Mouse (Mus musculus) hindbrain, embryonic 11.5 days (tissue): ENCODE measurements around the gene Pip4p1. TPM values are rescaled to one million over a fixed set of nuclear protein-coding genes. Genes with fewer than 3 reads are reported as not detected.
A peak's percentile ranks its signal among the peaks of the same experiment; 100 is the strongest.
"Not testable (repeated sequence)": the region's sequence is repeated elsewhere in the genome, so short reads cannot be mapped to it uniquely, and the experiment has no call there.

Source experiments
- ATAC-seq: fragments of 200-750 bp; cut with Nextera tagmentation; 2 replicates; pipeline ENCODE4 v1.8.0; 2017; ENCODE audit warnings: mild to moderate bottlenecking, moderate TSS enrichment, moderate library complexity; ENCODE audit not compliant: low FRiP score
- DNase-seq: peaks from one replicate; pipeline ENCODE4 v3.0.0-alpha.2; 2015; ENCODE audit warnings: low spot score
- H3K27ac ChIP-seq: fragments of 300-500 bp; sonication (generic); 2 replicates; pipeline ENCODE4 v1.5.1; 2014; ENCODE audit warnings: mild to moderate bottlenecking, low read depth, low read length
- H3K27me3 ChIP-seq: fragments of 300-500 bp; sonication (generic); 2 replicates; pipeline ENCODE4 v1.6.1; 2014; ENCODE audit warnings: mild to moderate bottlenecking, low read length, moderate library complexity, mixed read lengths; ENCODE audit not compliant: control insufficient read depth, insufficient read depth
- H3K36me3 ChIP-seq: fragments of 300-500 bp; sonication (generic); 2 replicates; pipeline ENCODE4 v1.6.1; 2014; ENCODE audit warnings: mild to moderate bottlenecking, low read length, moderate library complexity, mixed read lengths; ENCODE audit not compliant: control insufficient read depth, insufficient read depth
- H3K4me1 ChIP-seq: fragments of 300-500 bp; sonication (generic); replicated peaks from 2 replicates; pipeline ENCODE4 v1.6.1; 2014; ENCODE audit warnings: low read length, mixed read lengths; ENCODE audit not compliant: control insufficient read depth, insufficient read depth
- H3K4me2 ChIP-seq: fragments of 300-500 bp; sonication (generic); replicated peaks from 2 replicates; pipeline ENCODE4 v1.6.1; 2014; ENCODE audit warnings: mild to moderate bottlenecking, low read depth, low read length
- H3K4me3 ChIP-seq: fragments of 300-500 bp; sonication (generic); 2 replicates; pipeline ENCODE4 v1.5.1; 2014; ENCODE audit warnings: low read depth, low read length
- H3K9ac ChIP-seq: fragments of 300-500 bp; sonication (generic); 2 replicates; pipeline ENCODE4 v1.6.1; 2014; ENCODE audit warnings: low read depth, low read length
- H3K9me3 ChIP-seq: fragments of 300-500 bp; sonication (generic); 2 replicates; pipeline ENCODE4 v1.6.1; 2016; ENCODE audit warnings: low read length; ENCODE audit not compliant: control insufficient read depth
- WGBS: fragments of 180-500 bp; shearing (Covaris S2); extraction: QIAGEN DNeasy Blood & Tissue Kit; methylation state at CpG from one replicate; pipeline ENCODE4 v1.1.7; 2014; 5-methylcytosine and 5-hydroxymethylcytosine counted together
- polyA plus RNA-seq: library from polyadenylated mRNA; unstranded; fragments of >200 nt; fragmentation: Nextera tagmentation; extraction: Ambion mirVana; gene quantifications from 2 replicates; pipeline ENCODE4 v1.2.1, GENCODE M21; 2014

The Pip4p1 gene
- polyA plus RNA-seq, 1 experiment from 2014 or later: 53.8 TPM

- 22% methylated on average over 12 of the region's 12 CpGs for WGBS
- DNase-seq (peak; percentile 41), ATAC-seq (no peak; the same call in 1 of the 2 replicates)
- H3K9me3 ChIP-seq: no peaks in the 10 kb centered on the region
- H3K27me3 ChIP-seq: no peaks in the 10 kb centered on the region
- no peak overlapping the region for H3K27ac ChIP-seq
- H3K9ac ChIP-seq: no peak overlapping the region
- H3K4me2 ChIP-seq: no peak overlapping the region; the same call in 1 of the 2 replicates
- H3K4me3 ChIP-seq: no peak overlapping the region
- H3K4me1 ChIP-seq: no peaks in the 10 kb centered on the region
- no peaks in the 10 kb centered on the region for H3K36me3 ChIP-seq
Measured at GRCm38 (mm10) chr14:50969558-50970544, 39.2 kb upstream of the Pip4p1 start.

GRCm38 (mm10) chr14:50969041-50969440 is 38.4 kb upstream of the Pip4p1 start:
- no peak overlapping the region for H3K27ac ChIP-seq
- H3K4me2 ChIP-seq: no peak overlapping the region
- WGBS: 14% methylated on average over 1 of the region's 1 CpGs
- H3K27me3 ChIP-seq: no peaks in the 10 kb centered on the region
- no peaks in the 10 kb centered on the region for H3K4me1 ChIP-seq
- H3K9ac ChIP-seq: no peak overlapping the region
- no peaks in the 10 kb centered on the region for H3K36me3 ChIP-seq
- no peak for DNase-seq
- H3K9me3 ChIP-seq: no peaks in the 10 kb centered on the region
- no peak overlapping the region for H3K4me3 ChIP-seq
- no peak for ATAC-seq

GRCm38 (mm10) chr14:50968216-50968980 is 37.7 kb upstream of the Pip4p1 start:
- Histone ChIP-seq H3K4me1 (no peaks in the 10 kb centered on the region), H3K4me3 (no peak overlapping the region), H3K9me3 (no peaks in the 10 kb centered on the region), H3K9ac (no peak overlapping the region), H3K36me3 (no peaks in the 10 kb centered on the region), H3K27ac (no peak overlapping the region), H3K4me2 (no peak overlapping the region), H3K27me3 (no peaks in the 10 kb centered on the region)
- ATAC-seq (no peak), DNase-seq (no peak)
- WGBS: 77% methylated on average over 5 of the region's 5 CpGs

GRCm38 (mm10) chr14:50958289-50958995 is 27.8 kb upstream of the Pip4p1 start:
- H3K27ac ChIP-seq, H3K9me3 ChIP-seq, H3K36me3 ChIP-seq, H3K9ac ChIP-seq, H3K4me1 ChIP-seq, ATAC-seq, H3K4me3 ChIP-seq, H3K4me2 ChIP-seq, H3K27me3 ChIP-seq, DNase-seq: not testable (repeated sequence)
- WGBS: 85% methylated on average over 5 of the region's 5 CpGs

- not testable (repeated sequence) for H3K4me3 ChIP-seq, DNase-seq, H3K36me3 ChIP-seq, H3K9me3 ChIP-seq, ATAC-seq, H3K4me1 ChIP-seq, H3K27ac ChIP-seq, H3K4me2 ChIP-seq, H3K27me3 ChIP-seq, H3K9ac ChIP-seq
- WGBS: 82% methylated on average over 3 of the region's 3 CpGs
Measured at GRCm38 (mm10) chr14:50957146-50957545, 26.5 kb upstream of the Pip4p1 start.

- H3K9me3 ChIP-seq, H3K4me1 ChIP-seq, ATAC-seq, H3K27me3 ChIP-seq, H3K4me2 ChIP-seq, H3K36me3 ChIP-seq, H3K9ac ChIP-seq, H3K4me3 ChIP-seq, DNase-seq, H3K27ac ChIP-seq: not testable (repeated sequence)
- WGBS: 82% methylated on average over 6 of the region's 6 CpGs
Measured at GRCm38 (mm10) chr14:50956724-50957123, 26.1 kb upstream of the Pip4p1 start.

GRCm38 (mm10) chr14:50955942-50956508 is 25.4 kb upstream of the Pip4p1 start, which contains the start of gene Pnp2:
Pnp2 (plus strand) TSS chr14:50955992.
- not testable (repeated sequence) for H3K4me3 ChIP-seq
- WGBS: 9% methylated on average over 18 of the region's 19 CpGs
- peak; percentile 89 for ATAC-seq

GRCm38 (mm10) chr14:50955487-50955886 is 24.8 kb upstream of the Pip4p1 start:
- Histone ChIP-seq H3K9ac (no peak overlapping the region), H3K9me3 (no peaks in the 10 kb centered on the region), H3K36me3 (0 out of 2 replicates have a peak, but pooled peaks cover 2% of the 10 kb centered on the region), H3K27me3 (no peaks in the 10 kb centered on the region), H3K4me2 (no peak overlapping the region), H3K4me1 (no peaks in the 10 kb centered on the region), H3K27ac (no peak overlapping the region), H3K4me3 (no peak overlapping the region)
- DNase-seq (no peak), ATAC-seq (no peak)
- WGBS: 92% methylated on average over 10 of the region's 10 CpGs

More at GRCm38 (mm10) chr14:50955942-50956508, 25.4 kb upstream of the Pip4p1 start, which contains the start of gene Pnp2:
- H3K4me2 ChIP-seq, H3K4me1 ChIP-seq, H3K27me3 ChIP-seq, H3K9ac ChIP-seq, H3K27ac ChIP-seq, H3K9me3 ChIP-seq, H3K36me3 ChIP-seq: not testable (repeated sequence)
- peak; percentile 32 for DNase-seq
